Mouse (Mus musculus): ENCODE results near the gene Trp53i13.

- TF ChIP-seq CTCF (IDR thresholded peaks at IDR 0.05; ENCODE audit: low read depth) = no peak
- no peak for TF ChIP-seq EP300 (optimal IDR thresholded peaks at IDR 0.05)
Observed at GRCm38 (mm10) chr11:77472775-77473174, 43.0 kb downstream of the Trp53i13 start.

Measured in stomach, postnatal 0 days (tissue).